Mouse (Mus musculus) thymus, adult 2 months (tissue): ENCODE results near the gene Mdh1b.

Experiments
- CTCF ChIP-seq: fragments of 200-500 bp; IDR thresholded peaks from 2 replicates; pipeline ENCODE4 v1.5.1; 2012; ENCODE audit warnings: mild to moderate bottlenecking, control low read depth, low read length, moderate library complexity, borderline replicate concordance; ENCODE audit not compliant: control insufficient read depth, poor library complexity, insufficient read depth; ENCODE audit errors: extremely low read depth
- POLR2A ChIP-seq: fragments of 200-500 bp; IDR thresholded peaks from 2 replicates; pipeline ENCODE4 v1.6.1; 2012; ENCODE audit warnings: mild to moderate bottlenecking, low read length, control low read depth, moderate library complexity; ENCODE audit not compliant: control insufficient read depth, poor library complexity, insufficient read depth; ENCODE audit errors: extremely low read depth

- TF ChIP-seq POLR2A (no peak), CTCF (no peak)
Measured at GRCm38 (mm10) chr1:63763212-63763694, 33.1 kb upstream of the Mdh1b start.
